Mouse (Mus musculus): ENCODE results near the gene Nrg4.

The Nrg4 gene

GRCm38 (mm10) chr9:55326515-55327233, at the start of gene Nrg4, which contains the start of gene Tmem266:
Gene Nrg4, minus strand, starts transcription at chr9:55326844.
Gene Tmem266, plus strand, starts transcription at chr9:55326913.
- DNase-seq (ENCODE audit: extremely low read depth, low read depth) = no peak

- no peak for DNase-seq (ENCODE audit: extremely low read depth, low read depth)
These were observed 45.3 kb upstream of the Nrg4 start for GRCm38 (mm10) chr9:55371908-55372307.

- DNase-seq (ENCODE audit: extremely low read depth, low read depth) = no peak
These were observed 41.4 kb upstream of the Nrg4 start for GRCm38 (mm10) chr9:55368011-55368410.

- DNase-seq (ENCODE audit: extremely low read depth, low read depth) = no peak
These were observed 37.1 kb upstream of the Nrg4 start for GRCm38 (mm10) chr9:55363707-55364106.

GRCm38 (mm10) chr9:55361969-55362368, 35.3 kb upstream of the Nrg4 start:
- no peak for DNase-seq (ENCODE audit: extremely low read depth, low read depth)

GRCm38 (mm10) chr9:55360861-55361260, 34.2 kb upstream of the Nrg4 start:
- no peak for DNase-seq (ENCODE audit: extremely low read depth, low read depth)

- DNase-seq (ENCODE audit: extremely low read depth, low read depth) = no peak
These were observed 33.7 kb upstream of the Nrg4 start for GRCm38 (mm10) chr9:55360372-55360771.

GRCm38 (mm10) chr9:55357164-55357563, 30.5 kb upstream of the Nrg4 start:
- no peak for DNase-seq (ENCODE audit: extremely low read depth, low read depth)

GRCm38 (mm10) chr9:55355270-55355834, 28.7 kb upstream of the Nrg4 start:
- DNase-seq (ENCODE audit: extremely low read depth, low read depth) = no peak

GRCm38 (mm10) chr9:55354686-55355085, 28.0 kb upstream of the Nrg4 start:
- DNase-seq (ENCODE audit: extremely low read depth, low read depth) = no peak

- DNase-seq (ENCODE audit: extremely low read depth, low read depth) = no peak
These were observed 22.0 kb upstream of the Nrg4 start for GRCm38 (mm10) chr9:55348664-55349063.

- DNase-seq (ENCODE audit: extremely low read depth, low read depth) = no peak
These were observed 18.7 kb upstream of the Nrg4 start for GRCm38 (mm10) chr9:55345332-55345731.

- no peak for DNase-seq (ENCODE audit: extremely low read depth, low read depth)
These were observed 17.5 kb upstream of the Nrg4 start for GRCm38 (mm10) chr9:55344165-55344564.

GRCm38 (mm10) chr9:55332949-55333348, 6.3 kb upstream of the Nrg4 start:
- no peak for DNase-seq (ENCODE audit: extremely low read depth, low read depth)

GRCm38 (mm10) chr9:55332476-55332875, 5.8 kb upstream of the Nrg4 start:
- no peak for DNase-seq (ENCODE audit: extremely low read depth, low read depth)

- DNase-seq (ENCODE audit: extremely low read depth, low read depth) = no peak
These were observed 2.8 kb upstream of the Nrg4 start for GRCm38 (mm10) chr9:55329401-55329800.

- no peak for DNase-seq (ENCODE audit: extremely low read depth, low read depth)
These were observed 1.7 kb upstream of the Nrg4 start for GRCm38 (mm10) chr9:55328151-55328918.

- DNase-seq (ENCODE audit: extremely low read depth, low read depth) = no peak
These were observed 581 bp upstream of the Nrg4 start for GRCm38 (mm10) chr9:55327234-55327615.

GRCm38 (mm10) chr9:55325564-55326514, 805 bp downstream of the Nrg4 start:
- no peak for DNase-seq (ENCODE audit: extremely low read depth, low read depth)

- DNase-seq (ENCODE audit: extremely low read depth, low read depth) = no peak
These were observed 1.6 kb downstream of the Nrg4 start for GRCm38 (mm10) chr9:55325061-55325460.

GRCm38 (mm10) chr9:55324516-55324915, 2.1 kb downstream of the Nrg4 start:
- DNase-seq (ENCODE audit: extremely low read depth, low read depth) = no peak
